Mouse (Mus musculus) ES-Bruce4 (cell line): Measurements from ENCODE around the gene Tmsb15a.

Experiments
- CTCF ChIP-seq: IDR thresholded peaks from one replicate; pipeline ENCODE4 v1.8.1; 2011; ENCODE audit warnings: low read depth, low read length
- POLR2A ChIP-seq: IDR thresholded peaks from one replicate; pipeline ENCODE4 v1.8.1; 2011; ENCODE audit warnings: low read length; ENCODE audit not compliant: insufficient read depth

- TF ChIP-seq POLR2A (no peak), CTCF (no peak)
Measured at GRCm38 (mm10) chrX:135712845-135713244, 12.2 kb downstream of the Tmsb15a start.
